ENCODE assay signal across 10 mouse cellular contexts in genomic region chr13:72352641-72353181, GRCm38 (mm10).
DNase-seq lines count a peak whose midpoint lies in the region; ATAC-seq and TF ChIP-seq lines count a peak whose summit lies in the region.
"Had no signal": no experiment of that assay in that cellular context is flagged by ENCODE, and none has a peak within 500 bp of the region (broad histone marks: within the 10 kb centered on the region; RNA-seq: fewer than 3 reads in every experiment).

No protein-coding gene starts in this region.

- no peaks in the 10 kb centered on the region for H3K9me3 ChIP-seq in kidney, embryonic 16.5 days (ENCODE audit: low read length)
- no peaks in the 10 kb centered on the region for H3K9me3 ChIP-seq in forebrain, embryonic 15.5 days
- H3K9me3 ChIP-seq in midbrain, embryonic 15.5 days, result no peaks in the 10 kb centered on the region
- H3K9me3 ChIP-seq: liver, embryonic 12.5 days had no signal

- no peak overlapping the region for H3K4me2 ChIP-seq in kidney, embryonic 16.5 days (replicated peaks; ENCODE audit: low read depth, low read length)
- H3K4me2 ChIP-seq in forebrain, embryonic 15.5 days (replicated peaks), result no peak overlapping the region; the same call in 1 of the 2 replicates
- H3K4me2 ChIP-seq in midbrain, embryonic 15.5 days, result peak overlapping the region; percentile 24
- H3K4me2 ChIP-seq: liver, embryonic 12.5 days had no signal

- H3K4me1 ChIP-seq in kidney, embryonic 16.5 days (ENCODE audit: insufficient read depth, low read length), result no peaks in the 10 kb centered on the region
- peaks cover 10% of the 10 kb centered on the region for H3K4me1 ChIP-seq in forebrain, embryonic 15.5 days
- H3K4me1 ChIP-seq in midbrain, embryonic 15.5 days, result peaks cover 9% of the 10 kb centered on the region
- H3K4me1 ChIP-seq in heart, adult 2 months (ENCODE audit: control insufficient read depth, insufficient read depth, low read length), result no peaks in the 10 kb centered on the region
- H3K4me1 ChIP-seq: liver, embryonic 12.5 days had no signal

- no peak overlapping the region for H3K9ac ChIP-seq in kidney, embryonic 16.5 days (replicated peaks; ENCODE audit: low read length)
- H3K9ac ChIP-seq in forebrain, embryonic 15.5 days (replicated peaks), result no peak overlapping the region
- no peak overlapping the region for H3K9ac ChIP-seq in midbrain, embryonic 15.5 days
- H3K9ac ChIP-seq in heart, adult 2 months (ENCODE audit: low read depth, low read length), result no peak overlapping the region
- H3K9ac ChIP-seq: liver, embryonic 12.5 days had no signal

- TF ChIP-seq EP300 in heart, adult 2 months (IDR thresholded peaks at IDR 0.05; ENCODE audit: insufficient read depth, low read depth, low read length), result no peak

- TF ChIP-seq CTCF in heart, adult 2 months (IDR thresholded peaks at IDR 0.05), result no peak

- H3K4me3 ChIP-seq in kidney, embryonic 16.5 days (ENCODE audit: low read length), result no peak overlapping the region
- H3K4me3 ChIP-seq in forebrain, embryonic 15.5 days, result no peak overlapping the region
- no peak overlapping the region for H3K4me3 ChIP-seq in midbrain, embryonic 15.5 days
- H3K4me3 ChIP-seq in heart, adult 2 months, result no peak overlapping the region
- H3K4me3 ChIP-seq: liver, embryonic 12.5 days had no signal

- H3K79me2 ChIP-seq in heart, adult 2 months (replicated peaks; ENCODE audit: control insufficient read depth, insufficient read depth, low read length), result no peaks in the 10 kb centered on the region

- intact Hi-C loops in heart, adult 2 months (cut with DNase I), result no loop called here

- WGBS in kidney, embryonic 16.5 days, result 50% methylated on average over 18 of the region's 18 CpGs
- WGBS in forebrain, embryonic 15.5 days, result 5% methylated on average over 18 of the region's 18 CpGs
- 11% methylated on average over 18 of the region's 18 CpGs for WGBS in midbrain, embryonic 15.5 days
- WGBS in heart, adult 2 months, result 82% methylated on average over 18 of the region's 18 CpGs

- H3K36me3 ChIP-seq in kidney, embryonic 16.5 days (ENCODE audit: insufficient read depth, low read length), result no peaks in the 10 kb centered on the region
- H3K36me3 ChIP-seq in forebrain, embryonic 15.5 days, result no peaks in the 10 kb centered on the region
- no peaks in the 10 kb centered on the region for H3K36me3 ChIP-seq in midbrain, embryonic 15.5 days (replicated peaks)
- no peaks in the 10 kb centered on the region for H3K36me3 ChIP-seq in heart, adult 2 months (ENCODE audit: control insufficient read depth, insufficient read depth, low read length)
- H3K36me3 ChIP-seq: liver, embryonic 12.5 days had no signal

- H3K27me3 ChIP-seq in kidney, embryonic 16.5 days (ENCODE audit: insufficient read depth, low read length), result peaks cover 2% of the 10 kb centered on the region; the same call in 1 of the 2 replicates
- H3K27me3 ChIP-seq in forebrain, embryonic 15.5 days, result peaks cover 88% of the 10 kb centered on the region
- H3K27me3 ChIP-seq in midbrain, embryonic 15.5 days (replicated peaks), result peaks cover 8% of the 10 kb centered on the region
- H3K27me3 ChIP-seq in heart, adult 2 months (ENCODE audit: control insufficient read depth, insufficient read depth, low read length), result no peaks in the 10 kb centered on the region
- H3K27me3 ChIP-seq: liver, embryonic 12.5 days had no signal

- no peak for TF ChIP-seq POLR2A in heart, adult 2 months (IDR thresholded peaks at IDR 0.05; ENCODE audit: insufficient read depth, low read depth, low read length)

- no peak for ATAC-seq in kidney, embryonic 16.5 days (ENCODE audit: low FRiP score, low TSS enrichment)
- ATAC-seq in forebrain, embryonic 15.5 days (replicated peaks), result peak; percentile 57
- ATAC-seq in midbrain, embryonic 15.5 days (replicated peaks), result peak; percentile 76
- ATAC-seq: liver, embryonic 12.5 days had no signal

- H3K27ac ChIP-seq in kidney, embryonic 16.5 days (ENCODE audit: low read length), result no peak overlapping the region
- H3K27ac ChIP-seq in forebrain, embryonic 15.5 days (replicated peaks), result no peak overlapping the region
- no peak overlapping the region for H3K27ac ChIP-seq in midbrain, embryonic 15.5 days
- H3K27ac ChIP-seq in heart, adult 2 months, result no peak overlapping the region
- H3K27ac ChIP-seq: liver, embryonic 12.5 days had no signal

- peak; percentile 45 for DNase-seq in kidney, adult 18-20 months
- peak; percentile 52 to 62 for DNase-seq in kidney, postnatal 36 days
- no peak for DNase-seq in heart, adult 2 months
- no peak for DNase-seq in spleen, postnatal 14 days (ENCODE audit: low spot score in 2 of 2)
- DNase-seq in urinary bladder, adult 2 months (ENCODE audit: low spot score), result no peak
- DNase-seq: cerebellum, adult 11-12 months had no signal

Comparison
In these comparisons a context has a peak if more than half of its experiments do, and no peak if none do; other contexts are left out.
1. DNase-seq: peak in kidney, adult 18-20 months (single experiment) and kidney, postnatal 36 days (2 of 2); none in heart, adult 2 months (0 of 2), spleen, postnatal 14 days (0 of 2) and urinary bladder, adult 2 months (single experiment).